Mouse (Mus musculus) T-cell, adult 2 months (primary cell): ENCODE data around the gene Cdkn2c.
"Not testable (repeated sequence)": the region's sequence is repeated elsewhere in the genome, so short reads cannot be mapped to it uniquely, and the experiment has no call there.

Experiments
- DNase-seq: peaks from one replicate; pipeline ENCODE4 v3.0.0; 2022; ENCODE audit warnings: low spot score

The Cdkn2c gene

GRCm38 (mm10) chr4:109666461-109667269 is at the start of gene Cdkn2c:
Gene Cdkn2c (minus strand): TSS chr4:109667189.
- DNase-seq, result peak; percentile 71

GRCm38 (mm10) chr4:109705349-109705748 is 38.4 kb upstream of the Cdkn2c start:
- DNase-seq, result no peak

- no peak for DNase-seq
These were observed 36.6 kb upstream of the Cdkn2c start for GRCm38 (mm10) chr4:109703568-109703967.

- DNase-seq, result not testable (repeated sequence)
These were observed 33.7 kb upstream of the Cdkn2c start for GRCm38 (mm10) chr4:109700727-109701126.

GRCm38 (mm10) chr4:109692674-109693073 is 25.7 kb upstream of the Cdkn2c start:
- DNase-seq, result no peak

GRCm38 (mm10) chr4:109683561-109683960 is 16.6 kb upstream of the Cdkn2c start:
- DNase-seq, result no peak

GRCm38 (mm10) chr4:109677221-109677620 is 10.2 kb upstream of the Cdkn2c start:
- DNase-seq, result peak; percentile 3

- DNase-seq, result peak; percentile 98
These were observed 9.5 kb upstream of the Cdkn2c start, which contains the start of gene Faf1 for GRCm38 (mm10) chr4:109676218-109677215. Gene Faf1 (plus strand): TSS chr4:109676588.

GRCm38 (mm10) chr4:109674097-109674496 is 7.1 kb upstream of the Cdkn2c start:
- no peak for DNase-seq

- no peak for DNase-seq
These were observed 5.0 kb upstream of the Cdkn2c start for GRCm38 (mm10) chr4:109671941-109672340.

- no peak for DNase-seq
These were observed 3.2 kb upstream of the Cdkn2c start for GRCm38 (mm10) chr4:109670213-109670612.

GRCm38 (mm10) chr4:109667518-109667917 is 529 bp upstream of the Cdkn2c start:
- no peak for DNase-seq

- DNase-seq, result peak; percentile 40
These were observed 968 bp downstream of the Cdkn2c start for GRCm38 (mm10) chr4:109665982-109666460.

GRCm38 (mm10) chr4:109665101-109665981 is 1.6 kb downstream of the Cdkn2c start:
- DNase-seq, result peak; percentile 62

- no peak for DNase-seq
These were observed 2.9 kb downstream of the Cdkn2c start for GRCm38 (mm10) chr4:109664091-109664490.

- DNase-seq, result no peak
These were observed 4.7 kb downstream of the Cdkn2c start for GRCm38 (mm10) chr4:109662271-109662670.

GRCm38 (mm10) chr4:109661183-109661582 is 5.8 kb downstream of the Cdkn2c start:
- DNase-seq, result no peak

GRCm38 (mm10) chr4:109660568-109660967 is 6.4 kb downstream of the Cdkn2c start:
- DNase-seq, result no peak

GRCm38 (mm10) chr4:109659571-109659970 is 7.4 kb downstream of the Cdkn2c start:
- no peak for DNase-seq

- DNase-seq, result no peak
These were observed 8.2 kb downstream of the Cdkn2c start for GRCm38 (mm10) chr4:109658826-109659225.

- DNase-seq, result peak; percentile 16
These were observed 9.0 kb downstream of the Cdkn2c start for GRCm38 (mm10) chr4:109657851-109658500.
